Mouse (Mus musculus): ENCODE data around the gene Gm10188. TPM values are rescaled to one million over a fixed set of nuclear protein-coding genes. Genes with fewer than 3 reads are reported as not detected.

Gm10188 gene
- polyA plus RNA-seq, 1 experiment from 2014 or later, result not detected

DNA sequence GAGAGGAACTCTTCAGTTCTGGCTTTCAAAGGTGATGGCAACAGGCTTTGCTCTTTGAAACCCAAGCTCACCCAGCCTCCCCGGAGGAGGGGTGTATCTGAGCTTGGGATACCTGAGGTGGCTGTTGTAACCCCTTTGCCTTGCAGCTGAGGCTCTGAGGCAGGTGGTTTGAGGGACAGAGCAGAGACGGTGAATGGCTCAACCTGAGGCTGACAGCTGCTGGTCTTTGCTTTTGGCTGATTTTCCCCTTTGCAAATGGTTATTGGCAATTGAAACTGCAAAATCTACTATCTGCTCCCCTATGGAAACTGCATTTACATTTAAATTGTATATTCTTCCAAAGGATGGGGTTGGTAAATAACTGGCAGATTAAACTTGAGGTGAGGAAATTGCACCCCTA lies 7.9 kb downstream of the Gm10188 start:
- Histone ChIP-seq H3K4me2 (replicated peaks; ENCODE audit: low read depth) (no peak overlapping the region), H3K4me3 (ENCODE audit: low read depth, low read length) (no peak overlapping the region), H3K36me3 (ENCODE audit: control insufficient read depth, insufficient read depth, low read length) (no peaks in the 10 kb centered on the region), H3K9ac (ENCODE audit: low read length) (no peak overlapping the region), H3K27ac (replicated peaks) (no peak overlapping the region), H3K9me3 (ENCODE audit: control insufficient read depth, low read length) (no peaks in the 10 kb centered on the region), H3K27me3 (ENCODE audit: control insufficient read depth, insufficient read depth, low read length) (no peaks in the 10 kb centered on the region), H3K4me1 (replicated peaks; ENCODE audit: control insufficient read depth, insufficient read depth) (no peaks in the 10 kb centered on the region)
- ATAC-seq (ENCODE audit: low FRiP score, low TSS enrichment) (no peak), DNase-seq (ENCODE audit: low spot score) (no peak)
- TF ChIP-seq EP300 (optimal IDR thresholded peaks at IDR 0.05) (no peak), CTCF (IDR thresholded peaks at IDR 0.05; ENCODE audit: low read depth) (no peak)
- 33% methylated on average over 2 of the region's 2 CpGs for WGBS

DNA sequence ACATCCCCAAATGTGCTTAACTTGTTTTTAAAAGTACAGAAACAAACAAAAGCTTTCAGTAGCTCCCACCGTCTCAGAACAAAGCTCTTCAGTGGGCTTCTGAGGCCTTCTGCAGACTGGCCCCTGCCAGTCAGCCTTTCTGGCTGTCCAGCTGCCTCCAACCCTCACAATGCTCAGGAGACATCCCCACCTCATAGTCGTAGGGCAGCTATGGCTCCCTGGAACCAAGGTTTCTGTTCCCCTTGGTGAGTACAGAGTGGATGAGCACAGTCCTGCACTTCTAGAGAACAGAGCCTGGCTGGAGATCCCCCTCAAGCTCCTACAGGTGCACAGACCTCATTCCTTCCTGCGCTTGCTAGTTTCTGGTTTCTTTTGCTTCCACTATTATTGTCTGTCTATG lies 13.3 kb downstream of the Gm10188 start:
- Histone ChIP-seq H3K4me1 (replicated peaks; ENCODE audit: control insufficient read depth, insufficient read depth) (peaks cover 5% of the 10 kb centered on the region; the same call in 1 of the 2 replicates), H3K9me3 (ENCODE audit: control insufficient read depth, low read length) (no peaks in the 10 kb centered on the region), H3K4me2 (replicated peaks; ENCODE audit: low read depth) (no peak overlapping the region), H3K4me3 (ENCODE audit: low read depth, low read length) (no peak overlapping the region), H3K36me3 (ENCODE audit: control insufficient read depth, insufficient read depth, low read length) (no peaks in the 10 kb centered on the region), H3K27ac (replicated peaks) (no peak overlapping the region), H3K9ac (ENCODE audit: low read length) (no peak overlapping the region), H3K27me3 (ENCODE audit: control insufficient read depth, insufficient read depth, low read length) (no peaks in the 10 kb centered on the region)
- WGBS, result 53% methylated on average over 3 of the region's 3 CpGs
- TF ChIP-seq EP300 (optimal IDR thresholded peaks at IDR 0.05) (no peak), CTCF (IDR thresholded peaks at IDR 0.05; ENCODE audit: low read depth) (no peak)
- ATAC-seq (ENCODE audit: low FRiP score, low TSS enrichment) (no peak), DNase-seq (ENCODE audit: low spot score) (no peak)

- H3K4me3 ChIP-seq (ENCODE audit: low read depth, low read length), result no peak overlapping the region
- WGBS, result 34% methylated on average over 6 of the region's 6 CpGs
- H3K9me3 ChIP-seq (ENCODE audit: control insufficient read depth, low read length), result no peaks in the 10 kb centered on the region
- no peak overlapping the region for H3K4me2 ChIP-seq (replicated peaks; ENCODE audit: low read depth)
- no peaks in the 10 kb centered on the region for H3K27me3 ChIP-seq (ENCODE audit: control insufficient read depth, insufficient read depth, low read length)
- no peak overlapping the region for H3K27ac ChIP-seq (replicated peaks)
- no peak for TF ChIP-seq CTCF (IDR thresholded peaks at IDR 0.05; ENCODE audit: low read depth)
- no peak for TF ChIP-seq EP300 (optimal IDR thresholded peaks at IDR 0.05)
- H3K4me1 ChIP-seq (replicated peaks; ENCODE audit: control insufficient read depth, insufficient read depth), result peaks cover 5% of the 10 kb centered on the region; the same call in 1 of the 2 replicates
- H3K36me3 ChIP-seq (ENCODE audit: control insufficient read depth, insufficient read depth, low read length), result no peaks in the 10 kb centered on the region
- no peak overlapping the region for H3K9ac ChIP-seq (ENCODE audit: low read length)
- DNase-seq (ENCODE audit: low spot score) (no peak), ATAC-seq (ENCODE audit: low FRiP score, low TSS enrichment) (no peak)
Measured at GRCm38 (mm10) chr1:132213076-132213475, 16.5 kb downstream of the Gm10188 start.

DNA sequence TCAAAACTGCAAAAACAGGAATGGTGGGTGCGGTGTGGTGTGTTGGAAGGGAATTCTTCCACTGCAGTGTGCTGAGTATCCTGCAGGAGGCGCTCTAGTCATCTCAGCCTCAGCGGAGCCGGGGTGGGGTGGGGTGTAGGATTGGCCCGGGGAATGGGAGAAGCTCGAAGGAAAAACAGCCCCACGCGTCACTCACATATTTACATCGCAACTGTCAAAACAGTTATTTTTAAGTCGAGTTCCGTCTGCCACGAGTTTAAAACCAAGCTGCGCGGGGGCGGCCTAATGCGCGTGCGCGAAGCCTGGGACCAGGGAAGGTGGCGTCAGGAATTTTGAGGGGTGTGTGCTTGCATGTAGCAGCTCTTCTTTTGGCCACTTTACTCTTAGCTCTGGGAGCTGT lies 17.3 kb downstream of the Gm10188 start:
- H3K4me3 ChIP-seq (ENCODE audit: low read depth, low read length), result peak overlapping the region; percentile 26; the same call in 1 of the 2 replicates
- WGBS, result 3% methylated on average over 20 of the region's 20 CpGs
- H3K4me1 ChIP-seq (replicated peaks; ENCODE audit: control insufficient read depth, insufficient read depth), result peaks cover 5% of the 10 kb centered on the region; the same call in 1 of the 2 replicates
- no peaks in the 10 kb centered on the region for H3K27me3 ChIP-seq (ENCODE audit: control insufficient read depth, insufficient read depth, low read length)
- DNase-seq (ENCODE audit: low spot score), result peak; percentile 55
- H3K9ac ChIP-seq (ENCODE audit: low read length), result no peak overlapping the region; the same call in 1 of the 2 replicates
- peak; percentile 68; the same call in 1 of the 2 replicates for ATAC-seq (ENCODE audit: low FRiP score, low TSS enrichment)
- peak overlapping the region; percentile 46 for H3K4me2 ChIP-seq (replicated peaks; ENCODE audit: low read depth)
- no peaks in the 10 kb centered on the region for H3K36me3 ChIP-seq (ENCODE audit: control insufficient read depth, insufficient read depth, low read length)
- TF ChIP-seq EP300 (optimal IDR thresholded peaks at IDR 0.05) (no peak), CTCF (IDR thresholded peaks at IDR 0.05; ENCODE audit: low read depth) (peak; percentile 87)
- H3K27ac ChIP-seq (replicated peaks), result no peak overlapping the region
- no peaks in the 10 kb centered on the region for H3K9me3 ChIP-seq (ENCODE audit: control insufficient read depth, low read length)

- 0 out of 2 replicates have a peak, but pooled peaks have one; percentile 8 for ATAC-seq (ENCODE audit: low FRiP score, low TSS enrichment)
- TF ChIP-seq EP300 (optimal IDR thresholded peaks at IDR 0.05), result no peak
- no peak for TF ChIP-seq CTCF (IDR thresholded peaks at IDR 0.05; ENCODE audit: low read depth)
- Histone ChIP-seq H3K36me3 (ENCODE audit: control insufficient read depth, insufficient read depth, low read length) (no peaks in the 10 kb centered on the region), H3K4me1 (replicated peaks; ENCODE audit: control insufficient read depth, insufficient read depth) (peaks cover 5% of the 10 kb centered on the region; the same call in 1 of the 2 replicates), H3K9ac (ENCODE audit: low read length) (no peak overlapping the region), H3K27ac (replicated peaks) (no peak overlapping the region), H3K9me3 (ENCODE audit: control insufficient read depth, low read length) (no peaks in the 10 kb centered on the region), H3K4me2 (replicated peaks; ENCODE audit: low read depth) (peak overlapping the region; percentile 46), H3K4me3 (ENCODE audit: low read depth, low read length) (peak overlapping the region; percentile 26; the same call in 1 of the 2 replicates), H3K27me3 (ENCODE audit: control insufficient read depth, insufficient read depth, low read length) (no peaks in the 10 kb centered on the region)
- WGBS, result 35% methylated on average over 12 of the region's 12 CpGs
- no peak for DNase-seq (ENCODE audit: low spot score)
Measured at GRCm38 (mm10) chr1:132211672-132212071, 17.9 kb downstream of the Gm10188 start.

GRCm38 (mm10) chr1:132210922-132211321 lies 18.6 kb downstream of the Gm10188 start:
- no peak for ATAC-seq (ENCODE audit: low FRiP score, low TSS enrichment)

More at GRCm38 (mm10) chr1:132210922-132211321, 18.6 kb downstream of the Gm10188 start:
- H3K4me2 ChIP-seq (replicated peaks; ENCODE audit: low read depth), result no peak overlapping the region
- no peaks in the 10 kb centered on the region for H3K9me3 ChIP-seq (ENCODE audit: control insufficient read depth, low read length)
- H3K36me3 ChIP-seq (ENCODE audit: control insufficient read depth, insufficient read depth, low read length), result no peaks in the 10 kb centered on the region
- DNase-seq (ENCODE audit: low spot score), result peak; percentile 42
- 21% methylated on average over 7 of the region's 7 CpGs for WGBS
- no peaks in the 10 kb centered on the region for H3K27me3 ChIP-seq (ENCODE audit: control insufficient read depth, insufficient read depth, low read length)
- no peak for TF ChIP-seq EP300 (optimal IDR thresholded peaks at IDR 0.05)
- TF ChIP-seq CTCF (IDR thresholded peaks at IDR 0.05; ENCODE audit: low read depth), result peak; percentile 75
- no peak overlapping the region for H3K27ac ChIP-seq (replicated peaks)
- H3K4me3 ChIP-seq (ENCODE audit: low read depth, low read length), result no peak overlapping the region
- H3K4me1 ChIP-seq (replicated peaks; ENCODE audit: control insufficient read depth, insufficient read depth), result peaks cover 5% of the 10 kb centered on the region; the same call in 1 of the 2 replicates
- H3K9ac ChIP-seq (ENCODE audit: low read length), result no peak overlapping the region
